Mouse (Mus musculus) erythroblast, embryonic 14.5 days (primary cell): ENCODE measurements around the gene P3h2.

Experiments
- GATA1 ChIP-seq: IDR thresholded peaks from 2 replicates; pipeline ENCODE4 v1.6.1; 2012; ENCODE audit warnings: low read length, inconsistent platforms, mixed read lengths
- TAL1 ChIP-seq: IDR thresholded peaks from 3 replicates; pipeline ENCODE4 v1.6.1; 2012; ENCODE audit warnings: low read length, inconsistent platforms, mixed read lengths

- TF ChIP-seq TAL1, result no peak
- TF ChIP-seq GATA1, result no peak
Measured at GRCm38 (mm10) chr16:26086955-26087354, 18.6 kb downstream of the P3h2 start.
